Mouse (Mus musculus) layer of hippocampus, adult 9-10 months (tissue): ENCODE measurements around the gene Hbq1a.

ENCODE experiments used
- DNase-seq: peaks from one replicate; pipeline ENCODE4 v3.0.0; 2022; ENCODE audit warnings: low spot score

Gene Hbq1a

DNA sequence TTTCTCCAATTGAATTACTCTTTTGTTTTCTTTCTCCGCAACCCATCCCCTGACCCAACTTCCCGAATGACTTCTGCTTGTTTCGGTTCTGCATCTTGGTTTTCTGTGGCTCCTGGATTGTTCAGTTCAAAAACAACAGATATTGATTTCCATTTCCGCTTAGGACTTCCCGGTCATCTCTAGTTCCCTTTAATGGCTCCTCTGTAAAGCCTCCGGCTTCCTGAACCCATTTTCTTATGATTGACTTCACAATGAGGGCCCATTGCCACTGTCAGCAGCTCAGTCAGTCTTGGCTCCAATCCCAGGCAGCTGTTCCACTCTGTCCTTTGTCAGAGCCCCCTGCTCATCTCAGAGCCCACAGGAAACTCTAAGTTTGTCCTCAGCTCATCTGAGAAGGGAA lies 31.2 kb downstream of the Hbq1a start:
- DNase-seq = no peak

DNA sequence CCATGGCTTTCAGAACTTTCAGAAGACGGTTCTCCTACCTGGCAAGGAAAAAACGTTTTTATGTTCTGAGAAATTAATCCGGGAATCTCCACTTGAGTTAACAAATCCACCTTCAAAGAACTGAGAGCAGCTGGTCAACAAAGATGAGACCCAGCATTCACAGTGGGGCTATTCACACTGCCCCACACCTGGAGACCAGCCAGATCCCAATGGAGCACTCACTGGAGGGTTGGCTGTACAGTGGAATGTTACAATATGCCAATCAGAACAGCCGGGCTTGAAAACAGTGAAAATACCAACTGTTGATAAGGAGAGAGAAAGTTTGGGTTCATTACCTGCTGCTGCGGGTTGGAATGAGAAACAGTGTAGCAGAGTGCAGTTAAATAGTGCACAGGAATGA lies 32.0 kb downstream of the Hbq1a start:
- no peak for DNase-seq

- no peak for DNase-seq
These were observed 33.4 kb downstream of the Hbq1a start for GRCm38 (mm10) chr11:32333235-32333634.

DNA sequence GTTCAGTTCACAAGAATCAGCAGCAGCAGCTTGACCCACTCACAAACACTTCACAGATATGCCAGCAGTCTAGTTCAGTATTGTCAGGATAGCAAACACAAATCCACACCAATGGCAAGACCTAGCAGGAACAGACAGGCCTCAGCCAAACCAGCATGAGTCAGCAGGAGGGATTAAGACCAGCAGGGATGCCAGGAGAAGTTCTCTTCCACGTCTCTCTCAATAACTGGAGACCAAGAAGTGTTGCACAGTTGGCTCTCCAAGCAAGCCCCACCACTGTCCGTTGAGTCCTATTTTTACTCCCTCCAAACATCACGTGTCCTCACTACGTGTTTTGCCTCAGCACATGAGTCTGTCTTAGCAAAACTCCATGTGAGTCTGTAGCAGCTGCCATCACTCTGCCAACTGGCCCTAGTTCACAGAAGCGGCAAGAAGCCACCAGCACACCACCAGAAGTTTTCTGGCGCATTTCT lies 36.6 kb downstream of the Hbq1a start:
- DNase-seq = no peak

- no peak for DNase-seq
These were observed 39.3 kb downstream of the Hbq1a start for GRCm38 (mm10) chr11:32339131-32339531.

DNA sequence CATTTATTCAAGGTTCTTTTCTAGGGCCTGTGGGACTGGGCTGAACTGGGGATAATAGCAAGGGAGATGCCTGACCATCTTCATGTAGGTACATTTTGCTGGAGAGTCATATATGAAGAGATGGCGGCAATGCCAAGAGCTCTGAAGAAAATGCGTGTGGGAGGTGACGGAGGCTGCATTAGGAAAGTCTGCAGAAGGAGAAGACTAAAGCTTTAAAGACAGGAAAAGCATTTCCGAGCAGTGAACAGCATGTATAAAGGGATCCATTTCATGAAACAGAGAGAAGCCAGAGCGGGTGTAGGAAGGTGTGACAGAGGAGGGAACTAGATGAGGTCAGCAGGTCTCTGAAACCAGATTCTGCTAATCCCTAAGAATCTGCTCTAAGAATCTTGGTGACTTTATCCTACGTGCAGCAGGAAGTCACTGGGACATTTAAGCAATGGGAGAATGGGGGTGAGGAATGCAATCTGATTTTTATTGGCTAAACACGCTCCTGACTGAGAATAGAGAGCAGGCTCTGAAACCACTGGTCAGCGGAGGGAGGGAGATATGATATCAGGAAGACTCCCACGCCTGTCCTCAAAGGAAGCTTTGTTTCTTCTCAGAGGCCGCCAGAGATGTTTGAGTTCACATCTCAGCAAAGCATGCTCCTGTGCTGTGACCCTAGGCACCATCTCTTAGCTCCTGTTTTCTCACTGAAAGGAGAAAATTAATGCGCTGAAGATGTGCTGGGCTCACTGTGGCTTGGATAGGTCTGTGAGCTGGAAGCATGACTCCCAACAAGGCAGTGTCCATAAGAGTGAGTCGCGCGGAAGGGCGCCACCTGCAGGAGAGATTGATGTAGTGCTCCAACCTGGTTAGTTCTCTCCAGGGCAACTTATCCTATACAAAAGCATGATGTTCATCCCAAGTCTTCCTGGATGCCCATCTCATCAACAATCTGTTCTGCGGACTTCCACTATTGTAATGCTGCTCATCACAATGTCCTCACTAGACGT lies 40.9 kb downstream of the Hbq1a start:
- no peak for DNase-seq

- no peak for DNase-seq
These were observed 42.9 kb downstream of the Hbq1a start for GRCm38 (mm10) chr11:32342770-32343191.

DNA sequence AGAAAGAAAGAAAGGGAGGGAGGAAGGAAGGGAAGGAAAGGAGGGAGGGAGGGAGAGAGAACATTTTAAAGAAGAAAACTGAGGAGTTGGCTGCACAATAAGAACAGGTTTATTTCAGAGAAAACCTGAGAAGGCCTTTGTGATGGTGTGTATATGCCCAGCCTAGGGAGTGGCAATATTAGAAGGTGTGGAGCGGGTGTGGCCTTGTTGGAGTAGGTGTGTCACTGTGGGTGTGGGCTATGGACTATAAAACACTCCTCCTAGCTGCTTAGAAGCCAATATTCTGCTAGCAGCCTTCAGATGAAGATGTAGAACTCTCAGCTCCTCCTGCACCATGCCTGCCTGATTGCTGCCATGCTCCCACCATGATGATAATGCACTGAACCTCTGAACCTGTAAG lies 43.5 kb downstream of the Hbq1a start:
- no peak for DNase-seq

GRCm38 (mm10) chr11:32345504-32346297 lies 45.8 kb downstream of the Hbq1a start:
- DNase-seq = no peak

- no peak for DNase-seq
These were observed 47.4 kb downstream of the Hbq1a start for GRCm38 (mm10) chr11:32347264-32347606.

- no peak for DNase-seq
These were observed 48.0 kb downstream of the Hbq1a start, which contains the start of gene Sh3pxd2b for GRCm38 (mm10) chr11:32347607-32348432. Gene Sh3pxd2b (plus strand): TSS chr11:32347820.

GRCm38 (mm10) chr11:32348433-32349283 lies 48.8 kb downstream of the Hbq1a start:
- DNase-seq = no peak

DNA sequence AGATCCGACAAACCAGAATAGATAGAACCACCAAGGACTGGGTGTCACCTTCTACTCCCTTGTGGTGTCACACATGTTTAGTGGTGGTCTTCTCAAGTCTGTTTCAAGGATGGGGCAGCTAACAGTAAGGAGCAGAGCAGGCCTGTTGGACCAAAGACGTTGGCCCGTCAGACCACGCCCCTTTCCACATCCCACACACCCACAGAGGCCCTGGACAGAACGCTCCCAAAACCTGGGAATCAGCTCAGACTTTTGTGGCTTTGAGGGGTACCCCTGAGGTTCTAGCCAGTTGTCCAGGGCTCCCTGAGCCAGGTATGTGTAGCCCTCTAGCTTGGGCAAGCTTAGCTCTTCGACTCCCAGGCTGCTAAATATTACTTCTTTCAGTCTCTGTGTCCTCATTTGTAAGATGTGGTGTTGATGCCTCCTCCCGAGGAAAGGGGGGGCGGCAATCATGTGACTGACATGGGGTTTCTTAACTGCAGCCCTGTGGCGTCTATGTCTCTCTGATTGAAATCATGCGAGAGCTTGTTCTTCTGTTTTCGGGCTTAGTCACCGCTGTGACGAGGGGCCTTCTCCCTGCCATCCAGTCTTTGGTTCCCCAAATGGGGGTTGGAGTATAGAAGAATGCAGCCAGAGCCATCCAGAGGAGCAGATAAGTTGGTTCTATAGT lies 49.5 kb downstream of the Hbq1a start:
- DNase-seq = no peak
